Mouse (Mus musculus): ENCODE measurements at regions not wholly inside any gene's neighbourhood (a gene's known extent, or its start where the extent isn't known, plus 50 kb on each side); places are given as distances from the start of the nearest gene placed in this dataset.
"Not testable (repeated sequence)": the region's sequence is repeated elsewhere in the genome, so short reads cannot be mapped to it uniquely, and the experiment has no call there.

- WGBS, result 87% methylated on average over 7 of the region's 7 CpGs
- Histone ChIP-seq H3K9me3 (replicated peaks) (no peaks in the 10 kb centered on the region), H3K27me3 (ENCODE audit: low read depth, poor library complexity, severe bottlenecking) (no peaks in the 10 kb centered on the region), H3K4me1 (0 out of 2 replicates have a peak, but pooled peaks cover 5% of the 10 kb centered on the region), H3K27ac (no peak overlapping the region), H3K4me3 (no peak overlapping the region), H3K36me3 (no peaks in the 10 kb centered on the region)
- DNase-seq (ENCODE audit: low spot score), result no peak
Observed at GRCm38 (mm10) chr12:77094168-77094567, 132.2 kb upstream of the Max start.

GRCm38 (mm10) chr12:77092741-77093140 lies 130.7 kb upstream of the Max start:
- DNase-seq (ENCODE audit: low spot score), result no peak
- Histone ChIP-seq H3K4me1 (0 out of 2 replicates have a peak, but pooled peaks cover 5% of the 10 kb centered on the region), H3K27me3 (ENCODE audit: low read depth, poor library complexity, severe bottlenecking) (no peaks in the 10 kb centered on the region), H3K27ac (no peak overlapping the region), H3K36me3 (no peaks in the 10 kb centered on the region), H3K4me3 (no peak overlapping the region), H3K9me3 (replicated peaks) (no peaks in the 10 kb centered on the region)
- WGBS, result 89% methylated on average over 3 of the region's 3 CpGs

GRCm38 (mm10) chr12:77092143-77092542 lies 130.1 kb upstream of the Max start:
- DNase-seq (ENCODE audit: low spot score), result no peak
- 84% methylated on average over 2 of the region's 2 CpGs for WGBS
- H3K27ac ChIP-seq, result no peak overlapping the region
- H3K4me1 ChIP-seq, result 0 out of 2 replicates have a peak, but pooled peaks cover 5% of the 10 kb centered on the region
- no peaks in the 10 kb centered on the region for H3K27me3 ChIP-seq (ENCODE audit: low read depth, poor library complexity, severe bottlenecking)
- H3K9me3 ChIP-seq (replicated peaks), result no peaks in the 10 kb centered on the region
- no peak overlapping the region for H3K4me3 ChIP-seq
- no peaks in the 10 kb centered on the region for H3K36me3 ChIP-seq

- Histone ChIP-seq H3K4me3 (no peak overlapping the region), H3K36me3 (no peaks in the 10 kb centered on the region), H3K27ac (no peak overlapping the region), H3K4me1 (0 out of 2 replicates have a peak, but pooled peaks cover 5% of the 10 kb centered on the region), H3K9me3 (replicated peaks) (no peaks in the 10 kb centered on the region), H3K27me3 (ENCODE audit: low read depth, poor library complexity, severe bottlenecking) (no peaks in the 10 kb centered on the region)
- 91% methylated on average over 2 of the region's 2 CpGs for WGBS
- DNase-seq (ENCODE audit: low spot score), result no peak
Observed at GRCm38 (mm10) chr12:77091700-77092099, 129.7 kb upstream of the Max start.

- Histone ChIP-seq H3K36me3 (no peaks in the 10 kb centered on the region), H3K4me1 (0 out of 2 replicates have a peak, but pooled peaks cover 5% of the 10 kb centered on the region), H3K4me3 (no peak overlapping the region), H3K9me3 (replicated peaks) (no peaks in the 10 kb centered on the region), H3K27me3 (ENCODE audit: low read depth, poor library complexity, severe bottlenecking) (no peaks in the 10 kb centered on the region), H3K27ac (no peak overlapping the region)
- WGBS, result 90% methylated on average over 3 of the region's 3 CpGs
- no peak for DNase-seq (ENCODE audit: low spot score)
Observed at GRCm38 (mm10) chr12:77090525-77090924, 128.5 kb upstream of the Max start.

- H3K4me1 ChIP-seq, result no peaks in the 10 kb centered on the region
- H3K9me3 ChIP-seq (replicated peaks), result no peaks in the 10 kb centered on the region
- H3K36me3 ChIP-seq, result no peaks in the 10 kb centered on the region
- H3K27me3 ChIP-seq (ENCODE audit: low read depth, poor library complexity, severe bottlenecking), result no peaks in the 10 kb centered on the region
- H3K4me3 ChIP-seq, result no peak overlapping the region
- WGBS, result 84% methylated on average over 6 of the region's 6 CpGs
- DNase-seq (ENCODE audit: low spot score), result no peak
- no peak overlapping the region for H3K27ac ChIP-seq
Observed at GRCm38 (mm10) chr12:77089624-77090278, 127.8 kb upstream of the Max start.

- H3K9me3 ChIP-seq (replicated peaks), result no peaks in the 10 kb centered on the region
- WGBS, result 84% methylated on average over 2 of the region's 2 CpGs
- no peaks in the 10 kb centered on the region for H3K4me1 ChIP-seq
- H3K4me3 ChIP-seq, result no peak overlapping the region
- H3K27ac ChIP-seq, result no peak overlapping the region
- no peaks in the 10 kb centered on the region for H3K36me3 ChIP-seq
- no peak for DNase-seq (ENCODE audit: low spot score)
- H3K27me3 ChIP-seq (ENCODE audit: low read depth, poor library complexity, severe bottlenecking), result no peaks in the 10 kb centered on the region
Observed at GRCm38 (mm10) chr12:77088452-77088851, 126.5 kb upstream of the Max start.

- 87% methylated on average over 1 of the region's 1 CpGs for WGBS
- H3K27me3 ChIP-seq (ENCODE audit: low read depth, poor library complexity, severe bottlenecking); H3K4me1 ChIP-seq: not testable (repeated sequence)
Observed at GRCm38 (mm10) chr12:77086931-77087330, 124.9 kb upstream of the Max start.

GRCm38 (mm10) chr12:77085894-77086293 lies 123.9 kb upstream of the Max start:
- H3K27ac ChIP-seq, result no peak overlapping the region
- no peaks in the 10 kb centered on the region for H3K36me3 ChIP-seq
- no peaks in the 10 kb centered on the region for H3K9me3 ChIP-seq (replicated peaks)
- H3K4me1 ChIP-seq, result no peaks in the 10 kb centered on the region
- no peak overlapping the region for H3K4me3 ChIP-seq
- DNase-seq (ENCODE audit: low spot score), result no peak
- 90% methylated on average over 5 of the region's 5 CpGs for WGBS
- no peaks in the 10 kb centered on the region for H3K27me3 ChIP-seq (ENCODE audit: low read depth, poor library complexity, severe bottlenecking)

More at GRCm38 (mm10) chr12:77086931-77087330, 124.9 kb upstream of the Max start:
- not testable (repeated sequence) for H3K27ac ChIP-seq; DNase-seq (ENCODE audit: low spot score); H3K4me3 ChIP-seq; H3K9me3 ChIP-seq (replicated peaks); H3K36me3 ChIP-seq

GRCm38 (mm10) chr12:77085244-77085643 lies 123.2 kb upstream of the Max start:
- Histone ChIP-seq H3K4me3 (no peak overlapping the region), H3K27ac (no peak overlapping the region), H3K36me3 (no peaks in the 10 kb centered on the region), H3K4me1 (no peaks in the 10 kb centered on the region), H3K27me3 (ENCODE audit: low read depth, poor library complexity, severe bottlenecking) (no peaks in the 10 kb centered on the region), H3K9me3 (replicated peaks) (no peaks in the 10 kb centered on the region)
- WGBS, result 89% methylated on average over 7 of the region's 7 CpGs
- DNase-seq (ENCODE audit: low spot score), result no peak

GRCm38 (mm10) chr12:77084744-77085143 lies 122.7 kb upstream of the Max start:
- H3K27me3 ChIP-seq (ENCODE audit: low read depth, poor library complexity, severe bottlenecking), result no peaks in the 10 kb centered on the region
- no peaks in the 10 kb centered on the region for H3K36me3 ChIP-seq
- no peak overlapping the region for H3K4me3 ChIP-seq
- WGBS, result 92% methylated on average over 5 of the region's 5 CpGs
- no peak overlapping the region for H3K27ac ChIP-seq
- H3K4me1 ChIP-seq, result no peaks in the 10 kb centered on the region
- no peak for DNase-seq (ENCODE audit: low spot score)
- no peaks in the 10 kb centered on the region for H3K9me3 ChIP-seq (replicated peaks)

- DNase-seq (ENCODE audit: low spot score), result no peak
- Histone ChIP-seq H3K27ac (no peak overlapping the region), H3K4me3 (no peak overlapping the region), H3K4me1 (no peaks in the 10 kb centered on the region), H3K27me3 (ENCODE audit: low read depth, poor library complexity, severe bottlenecking) (no peaks in the 10 kb centered on the region), H3K9me3 (replicated peaks) (no peaks in the 10 kb centered on the region), H3K36me3 (no peaks in the 10 kb centered on the region)
- 71% methylated on average over 1 of the region's 1 CpGs for WGBS
Observed at GRCm38 (mm10) chr12:77084343-77084742, 122.3 kb upstream of the Max start.

- Histone ChIP-seq H3K4me1 (no peaks in the 10 kb centered on the region), H3K27me3 (ENCODE audit: low read depth, poor library complexity, severe bottlenecking) (no peaks in the 10 kb centered on the region), H3K36me3 (no peaks in the 10 kb centered on the region), H3K9me3 (replicated peaks) (no peaks in the 10 kb centered on the region), H3K27ac (no peak overlapping the region), H3K4me3 (no peak overlapping the region)
- DNase-seq (ENCODE audit: low spot score), result no peak
- 84% methylated on average over 6 of the region's 6 CpGs for WGBS
Observed at GRCm38 (mm10) chr12:77083760-77084159, 121.8 kb upstream of the Max start.

GRCm38 (mm10) chr12:77081774-77082173 lies 119.8 kb upstream of the Max start:
- Histone ChIP-seq H3K4me3 (no peak overlapping the region), H3K4me1 (no peaks in the 10 kb centered on the region)

More at GRCm38 (mm10) chr12:77081774-77082173, 119.8 kb upstream of the Max start:
- DNase-seq (ENCODE audit: low spot score), result no peak
- Histone ChIP-seq H3K36me3 (no peaks in the 10 kb centered on the region), H3K9me3 (replicated peaks) (no peaks in the 10 kb centered on the region), H3K27ac (no peak overlapping the region), H3K27me3 (ENCODE audit: low read depth, poor library complexity, severe bottlenecking) (no peaks in the 10 kb centered on the region)
- 94% methylated on average over 2 of the region's 2 CpGs for WGBS
